Mouse (Mus musculus) neural tube, embryonic 11.5 days (tissue): ENCODE measurements around the gene Tomt. TPM values are rescaled to one million over a fixed set of nuclear protein-coding genes. Genes with fewer than 3 reads are reported as not detected.
"Not testable (repeated sequence)": the region's sequence is repeated elsewhere in the genome, so short reads cannot be mapped to it uniquely, and the experiment has no call there.

Experiments
- ATAC-seq: fragments of 200-750 bp; cut with Nextera tagmentation; 2 replicates; pipeline ENCODE4 v1.8.0; 2017; ENCODE audit warnings: moderate number of reproducible peaks, mild to moderate bottlenecking, moderate TSS enrichment, moderate library complexity; ENCODE audit not compliant: insufficient read depth, low FRiP score, low TSS enrichment
- DNase-seq: peaks from one replicate; pipeline ENCODE4 v3.0.0-alpha.2; 2015; ENCODE audit warnings: low spot score
- H3K27ac ChIP-seq: fragments of 300-500 bp; sonication (generic); 2 replicates; pipeline ENCODE4 v1.5.1; 2014; ENCODE audit warnings: low read depth, mild to moderate bottlenecking, low read length
- H3K27me3 ChIP-seq: fragments of 300-500 bp; sonication (generic); 2 replicates; pipeline ENCODE4 v1.6.1; 2014; ENCODE audit warnings: mild to moderate bottlenecking, low read length, mixed read lengths; ENCODE audit not compliant: control insufficient read depth, insufficient read depth
- H3K36me3 ChIP-seq: fragments of 300-500 bp; sonication (generic); 2 replicates; pipeline ENCODE4 v1.6.1; 2014; ENCODE audit warnings: mild to moderate bottlenecking, low read length, moderate library complexity, mixed read lengths; ENCODE audit not compliant: control insufficient read depth, insufficient read depth
- H3K4me1 ChIP-seq: fragments of 300-500 bp; sonication (generic); 2 replicates; pipeline ENCODE4 v1.6.1; 2014; ENCODE audit warnings: low read length, mixed read lengths; ENCODE audit not compliant: control insufficient read depth, insufficient read depth
- H3K4me2 ChIP-seq: fragments of 300-500 bp; sonication (generic); 2 replicates; pipeline ENCODE4 v1.6.1; 2014; ENCODE audit warnings: low read depth, mild to moderate bottlenecking, moderate library complexity
- H3K4me3 ChIP-seq: fragments of 300-500 bp; sonication (generic); 2 replicates; pipeline ENCODE4 v1.5.1; 2014; ENCODE audit warnings: low read depth, low read length
- H3K9ac ChIP-seq: fragments of 300-500 bp; sonication (generic); 2 replicates; pipeline ENCODE4 v1.6.1; 2014; ENCODE audit warnings: mild to moderate bottlenecking, low read length
- H3K9me3 ChIP-seq: fragments of 300-500 bp; sonication (generic); 2 replicates; pipeline ENCODE4 v1.6.1; 2016; ENCODE audit warnings: low read length; ENCODE audit not compliant: control insufficient read depth
- WGBS: fragments of 180-500 bp; shearing (Covaris S2); extraction: QIAGEN DNeasy Blood & Tissue Kit; methylation state at CpG from one replicate; pipeline ENCODE4 v1.1.7; 2014; 5-methylcytosine and 5-hydroxymethylcytosine counted together
- polyA plus RNA-seq: library from polyadenylated mRNA; unstranded; fragments of >200 nt; fragmentation: Nextera tagmentation; extraction: Ambion mirVana; gene quantifications from 2 replicates; pipeline ENCODE4 v1.2.1, GENCODE M21; 2014

Tomt gene
- polyA plus RNA-seq, 1 experiment from 2014 or later = 1.0 TPM

GRCm38 (mm10) chr7:101937569-101937968 lies 31.4 kb upstream of the Tomt start:
- Histone ChIP-seq H3K9me3 (no peaks in the 10 kb centered on the region), H3K27me3 (no peaks in the 10 kb centered on the region)
- 94% methylated on average over 4 of the region's 4 CpGs for WGBS

GRCm38 (mm10) chr7:101936996-101937395 lies 30.8 kb upstream of the Tomt start:
- Histone ChIP-seq H3K4me3 (no peak overlapping the region), H3K9ac (no peak overlapping the region), H3K27me3 (no peaks in the 10 kb centered on the region), H3K4me2 (no peak overlapping the region), H3K27ac (no peak overlapping the region), H3K36me3 (peaks cover 2% of the 10 kb centered on the region; the same call in 1 of the 2 replicates), H3K4me1 (peaks cover 3% of the 10 kb centered on the region; the same call in 1 of the 2 replicates), H3K9me3 (no peaks in the 10 kb centered on the region)
- DNase-seq (no peak), ATAC-seq (no peak)
- 95% methylated on average over 4 of the region's 4 CpGs for WGBS

More at GRCm38 (mm10) chr7:101937569-101937968, 31.4 kb upstream of the Tomt start:
- ATAC-seq = no peak
- no peak overlapping the region for H3K4me2 ChIP-seq
- peaks cover 3% of the 10 kb centered on the region; the same call in 1 of the 2 replicates for H3K4me1 ChIP-seq
- no peak overlapping the region for H3K27ac ChIP-seq
- H3K36me3 ChIP-seq = peaks cover 2% of the 10 kb centered on the region; the same call in 1 of the 2 replicates
- no peak overlapping the region for H3K4me3 ChIP-seq
- no peak for DNase-seq
- H3K9ac ChIP-seq = no peak overlapping the region

DNA sequence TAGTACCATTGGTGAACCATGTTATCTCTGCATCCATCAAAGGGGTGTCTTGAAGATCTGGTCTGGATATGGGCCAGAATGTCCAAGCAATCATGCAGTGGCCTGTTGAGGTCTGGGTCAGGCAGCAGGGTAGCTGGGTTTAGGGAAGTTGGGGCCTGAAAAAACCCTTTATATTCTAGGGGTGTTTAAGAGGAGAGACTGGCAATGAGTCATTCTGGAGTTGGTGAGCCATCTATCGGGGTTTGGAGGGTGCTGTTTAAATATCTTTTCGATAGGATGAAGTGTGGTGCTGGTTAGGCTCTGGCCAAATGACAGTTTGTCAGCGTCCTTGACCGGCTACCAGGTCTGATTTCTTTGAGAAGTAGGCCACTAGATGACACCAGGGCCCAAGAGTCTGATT lies 29.8 kb upstream of the Tomt start:
- no peak overlapping the region for H3K4me2 ChIP-seq
- 92% methylated on average over 4 of the region's 4 CpGs for WGBS
- no peak overlapping the region for H3K27ac ChIP-seq
- no peak overlapping the region for H3K4me3 ChIP-seq
- H3K27me3 ChIP-seq = no peaks in the 10 kb centered on the region
- peaks cover 2% of the 10 kb centered on the region; the same call in 1 of the 2 replicates for H3K36me3 ChIP-seq
- DNase-seq (no peak), ATAC-seq (no peak)
- H3K4me1 ChIP-seq = peaks cover 3% of the 10 kb centered on the region; the same call in 1 of the 2 replicates
- no peak overlapping the region for H3K9ac ChIP-seq
- H3K9me3 ChIP-seq = no peaks in the 10 kb centered on the region

DNA sequence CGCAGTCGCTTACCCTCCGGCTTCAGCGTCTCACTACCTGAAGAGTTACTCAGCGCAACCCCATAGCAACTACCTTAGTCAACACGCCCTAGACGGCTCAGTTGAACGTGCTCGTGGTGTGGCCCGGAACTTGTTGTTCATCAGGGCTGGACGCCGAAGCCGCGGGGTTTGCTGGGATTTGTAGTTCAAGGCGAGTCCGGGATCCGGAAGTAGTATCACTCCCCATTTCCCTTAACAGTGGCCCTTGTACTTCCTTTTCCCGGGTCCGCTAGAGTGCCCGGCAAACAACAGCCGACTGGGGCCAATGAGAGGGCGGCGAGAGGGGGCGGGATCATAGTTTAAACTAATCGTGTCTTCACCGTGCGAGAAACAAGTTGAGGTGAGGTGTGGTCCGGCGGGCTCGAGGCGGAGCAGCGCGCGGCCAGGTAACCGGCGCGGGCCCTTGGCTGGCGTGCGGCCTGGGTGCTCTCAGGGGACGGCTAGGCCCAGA lies 27.6 kb upstream of the Tomt start, which contains the start of the genes Lrrc51 and Numa1:
Lrrc51 (minus strand) TSS at position 145 of the 490 bp plus-strand sequence.
Numa1 (plus strand) TSS at position 361 of the 490 bp plus-strand sequence.
- peaks cover 3% of the 10 kb centered on the region; the same call in 1 of the 2 replicates for H3K4me1 ChIP-seq
- H3K4me3 ChIP-seq = peak within 1 kb of the TSS; percentile 90
- peak within 1 kb of the TSS; percentile 80 for H3K9ac ChIP-seq
- no peaks in the 10 kb centered on the region for H3K27me3 ChIP-seq
- H3K4me2 ChIP-seq = peak within 1 kb of the TSS; percentile 80
- peak; percentile 95 for DNase-seq
- WGBS = under 1% methylated on average over 40 of the region's 40 CpGs
- peak; percentile 97 for ATAC-seq
- peaks cover 2% of the 10 kb centered on the region; the same call in 1 of the 2 replicates for H3K36me3 ChIP-seq
- no peaks in the 10 kb centered on the region for H3K9me3 ChIP-seq
- H3K27ac ChIP-seq = 0 out of 2 replicates have a peak within 1 kb of the TSS, but pooled peaks have one; percentile 27

GRCm38 (mm10) chr7:101933300-101933699 lies 27.1 kb upstream of the Tomt start:
- peak overlapping the region; percentile 80 for H3K4me2 ChIP-seq
- H3K9ac ChIP-seq = peak overlapping the region; percentile 69
- ATAC-seq (peak; percentile 48), DNase-seq (no peak)
- H3K27ac ChIP-seq = 0 out of 2 replicates have a peak overlapping the region, but pooled peaks have one; percentile 27
- H3K36me3 ChIP-seq = peaks cover 2% of the 10 kb centered on the region; the same call in 1 of the 2 replicates
- no peaks in the 10 kb centered on the region for H3K27me3 ChIP-seq
- WGBS = 10% methylated on average over 15 of the region's 15 CpGs
- H3K9me3 ChIP-seq = no peaks in the 10 kb centered on the region
- peaks cover 3% of the 10 kb centered on the region; the same call in 1 of the 2 replicates for H3K4me1 ChIP-seq
- peak overlapping the region; percentile 90 for H3K4me3 ChIP-seq

GRCm38 (mm10) chr7:101932551-101932950 lies 26.4 kb upstream of the Tomt start:
- no peak overlapping the region for H3K9ac ChIP-seq
- 95% methylated on average over 1 of the region's 1 CpGs for WGBS
- DNase-seq (no peak), ATAC-seq (no peak)
- H3K27ac ChIP-seq = no peak overlapping the region
- peaks cover 1% of the 10 kb centered on the region; the same call in 1 of the 2 replicates for H3K36me3 ChIP-seq
- no peaks in the 10 kb centered on the region for H3K9me3 ChIP-seq
- H3K4me1 ChIP-seq = peaks cover 3% of the 10 kb centered on the region; the same call in 1 of the 2 replicates
- 0 out of 2 replicates have a peak overlapping the region, but pooled peaks have one; percentile 80 for H3K4me2 ChIP-seq
- no peaks in the 10 kb centered on the region for H3K27me3 ChIP-seq
- no peak overlapping the region for H3K4me3 ChIP-seq

DNA sequence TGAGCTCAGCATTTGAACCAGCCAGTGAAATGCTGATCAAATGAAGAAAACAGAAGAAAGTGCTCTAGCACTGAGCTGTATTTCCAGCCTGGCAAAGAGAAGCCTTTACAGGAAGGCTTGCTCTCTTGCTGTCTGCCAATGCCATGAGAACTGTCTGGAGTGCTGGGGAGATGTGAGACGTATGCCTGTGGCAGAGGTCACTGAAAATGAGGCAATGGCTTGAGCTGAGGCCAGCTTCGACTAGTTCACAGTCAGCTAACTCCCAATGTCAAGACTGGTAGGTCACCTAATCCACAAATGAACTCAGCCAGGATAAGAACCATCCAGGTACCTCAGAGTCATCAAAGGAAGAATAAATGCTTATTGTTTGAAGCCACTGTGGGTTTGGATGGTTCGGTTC lies 21.9 kb upstream of the Tomt start:
- Histone ChIP-seq H3K27ac (no peak overlapping the region), H3K4me3 (no peak overlapping the region), H3K4me1 (no peaks in the 10 kb centered on the region), H3K27me3 (no peaks in the 10 kb centered on the region), H3K9ac (no peak overlapping the region), H3K4me2 (no peak overlapping the region), H3K9me3 (no peaks in the 10 kb centered on the region), H3K36me3 (no peaks in the 10 kb centered on the region)
- no peak for ATAC-seq
- no peak for DNase-seq
- 89% methylated on average over 3 of the region's 3 CpGs for WGBS

DNA sequence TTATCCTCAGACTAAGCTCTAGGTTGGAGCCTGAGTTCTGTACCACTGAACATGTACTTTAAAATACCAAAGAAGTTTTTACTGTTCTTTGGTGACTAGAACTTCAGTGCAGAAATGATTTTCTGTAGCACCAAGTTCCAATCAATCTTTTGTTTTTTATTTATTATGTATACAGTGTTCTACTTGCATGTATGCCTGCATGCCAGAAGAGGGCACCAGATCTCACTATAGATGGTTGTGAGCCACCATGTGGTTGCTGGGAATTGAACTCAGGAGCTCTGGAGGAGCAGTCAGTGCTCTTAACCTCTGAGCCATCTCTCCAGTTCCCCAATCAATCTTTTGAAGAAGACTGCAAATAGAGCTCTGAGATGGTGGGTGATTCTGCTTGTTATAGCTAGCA lies 19.7 kb upstream of the Tomt start:
- H3K9ac ChIP-seq, H3K4me1 ChIP-seq, DNase-seq, H3K4me3 ChIP-seq, H3K9me3 ChIP-seq, H3K27ac ChIP-seq, H3K27me3 ChIP-seq, H3K4me2 ChIP-seq, ATAC-seq, H3K36me3 ChIP-seq: not testable (repeated sequence)

DNA sequence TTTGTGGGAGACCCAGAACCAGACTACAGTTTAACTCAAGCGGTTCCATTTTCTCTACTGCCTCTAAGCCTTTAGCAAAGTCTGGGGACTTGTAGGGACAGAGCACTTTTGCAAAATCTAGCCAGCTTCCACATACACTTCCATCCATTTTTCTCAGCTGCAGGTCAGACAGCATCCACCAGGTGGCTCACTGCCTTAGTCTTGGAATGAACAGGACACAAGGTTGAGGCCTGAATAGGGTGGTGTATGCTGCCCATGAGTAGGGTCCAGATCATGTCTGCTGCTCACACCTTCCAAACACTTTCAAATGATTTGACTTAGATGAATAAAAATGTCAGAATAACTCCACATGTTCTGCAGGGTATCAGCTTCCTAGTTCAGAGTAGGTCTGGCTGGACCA lies 11.9 kb upstream of the Tomt start:
- no peaks in the 10 kb centered on the region for H3K4me1 ChIP-seq
- no peaks in the 10 kb centered on the region for H3K9me3 ChIP-seq
- H3K9ac ChIP-seq = no peak overlapping the region
- H3K27ac ChIP-seq = no peak overlapping the region
- peaks cover 3% of the 10 kb centered on the region for H3K36me3 ChIP-seq
- 11% methylated on average over 1 of the region's 1 CpGs for WGBS
- ATAC-seq = peak; percentile 55; the same call in 1 of the 2 replicates
- DNase-seq = peak; percentile 78
- H3K27me3 ChIP-seq = no peaks in the 10 kb centered on the region
- H3K4me3 ChIP-seq = no peak overlapping the region
- H3K4me2 ChIP-seq = no peak overlapping the region
